Mouse (Mus musculus): Measurements from ENCODE around the gene Crat.

GRCm38 (mm10) chr2:30454587-30454986, 39.0 kb upstream of the Crat start:
- TF ChIP-seq CTCF (IDR thresholded peaks at IDR 0.05; ENCODE audit: low read depth) (no peak), EP300 (IDR thresholded peaks at IDR 0.05; ENCODE audit: low read depth) (no peak)
